Mouse (Mus musculus) mammary gland, adult 2 months (tissue): ENCODE results near the gene Cfh. TPM values are rescaled to one million over a fixed set of nuclear protein-coding genes. Genes with fewer than 3 reads are reported as not detected.

ENCODE experiments used
- polyA plus RNA-seq: library from polyadenylated mRNA; depleted of rRNA; stranded (reverse); fragments of >200 nt; gene quantifications from 2 replicates; pipeline ENCODE4 v1.2.3, GENCODE M21; 2012; ENCODE audit warnings: low replicate concordance; rRNA removed

Cfh gene
- polyA plus RNA-seq = 3.9 and 13.0 TPM in 2 replicates

GRCm38 (mm10) chr1:140183664-140184063 lies at the start of gene Cfh:
Gene Cfh, minus strand, starts transcription at chr1:140183764.

Other genes with a start within 250 kb of the Cfh start
- gene Kcnt2, start 62.4 kb upstream of the Cfh start, polyA plus RNA-seq = 0.06 and 0.39 TPM in 2 replicates